Mouse (Mus musculus) spleen, adult 2 months (tissue): Measurements from ENCODE around the gene Htr6.

Source experiments
- CTCF ChIP-seq: fragments of 200-500 bp; IDR thresholded peaks from 2 replicates; pipeline ENCODE4 v1.5.1; 2011; ENCODE audit warnings: mild to moderate bottlenecking, inconsistent platforms; ENCODE audit not compliant: insufficient read depth, insufficient read length, insufficient replicate concordance; ENCODE audit errors: extremely low read depth
- POLR2A ChIP-seq: fragments of 200-500 bp; IDR thresholded peaks from 2 replicates; pipeline ENCODE4 v1.6.1; 2011; ENCODE audit warnings: low read depth, low read length, inconsistent platforms

DNA sequence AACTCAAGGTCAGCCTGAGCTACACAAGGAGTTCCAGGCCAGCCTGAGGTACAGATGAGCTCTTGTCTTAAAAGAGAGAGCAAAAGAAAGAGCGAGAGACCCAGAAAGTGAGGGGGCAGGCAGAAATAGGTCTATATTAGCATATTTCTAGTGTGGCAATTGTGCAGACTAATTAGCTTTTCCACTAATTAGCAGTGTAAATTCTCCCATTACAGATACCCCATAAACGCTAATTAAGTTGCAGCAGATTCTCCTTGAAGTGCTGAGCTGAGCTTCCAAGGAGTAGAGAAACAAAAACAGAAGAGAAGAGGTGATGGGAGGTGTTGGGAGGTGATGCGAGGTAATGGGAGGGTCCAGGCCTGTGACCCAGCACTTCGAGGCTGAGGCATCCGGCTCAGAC, 32.8 kb downstream of the Htr6 start:
- TF ChIP-seq CTCF, result no peak
- no peak for TF ChIP-seq POLR2A
